Mouse (Mus musculus) heart, embryonic 12.5 days (tissue): ENCODE results near the gene Gm6367. TPM values are rescaled to one million over a fixed set of nuclear protein-coding genes. Genes with fewer than 3 reads are reported as not detected.
"Not testable (repeated sequence)": the region's sequence is repeated elsewhere in the genome, so short reads cannot be mapped to it uniquely, and the experiment has no call there.

Source experiments
- ATAC-seq: fragments of 200-750 bp; cut with Nextera tagmentation; 2 replicates; pipeline ENCODE4 v1.8.0; 2017; ENCODE audit warnings: moderate TSS enrichment, moderate library complexity; ENCODE audit not compliant: insufficient number of reproducible peaks, low FRiP score
- H3K27ac ChIP-seq: fragments of 300-500 bp; sonication (generic); 2 replicates; pipeline ENCODE4 v1.5.1; 2016; ENCODE audit warnings: mild to moderate bottlenecking, moderate library complexity; ENCODE audit not compliant: poor library complexity, severe bottlenecking
- H3K27me3 ChIP-seq: fragments of 300-500 bp; sonication (generic); replicated peaks from 2 replicates; pipeline ENCODE4 v1.6.1; 2016; ENCODE audit warnings: mild to moderate bottlenecking, moderate library complexity
- H3K36me3 ChIP-seq: fragments of 300-500 bp; sonication (generic); 2 replicates; pipeline ENCODE4 v1.6.1; 2016; ENCODE audit warnings: mild to moderate bottlenecking, moderate library complexity
- H3K4me1 ChIP-seq: fragments of 300-500 bp; sonication (generic); replicated peaks from 2 replicates; pipeline ENCODE4 v1.6.1; 2016; ENCODE audit warnings: mild to moderate bottlenecking
- H3K4me2 ChIP-seq: fragments of 300-500 bp; sonication (generic); 2 replicates; pipeline ENCODE4 v1.6.1; 2016; ENCODE audit warnings: mild to moderate bottlenecking, moderate library complexity
- H3K4me3 ChIP-seq: fragments of 300-500 bp; sonication (generic); 2 replicates; pipeline ENCODE4 v1.5.1; 2016; ENCODE audit warnings: mild to moderate bottlenecking
- H3K9ac ChIP-seq: fragments of 300-500 bp; sonication (generic); 2 replicates; pipeline ENCODE4 v1.6.1; 2016; ENCODE audit warnings: mild to moderate bottlenecking, moderate library complexity
- H3K9me3 ChIP-seq: fragments of 300-500 bp; sonication (generic); replicated peaks from 2 replicates; pipeline ENCODE4 v1.6.1; 2016; ENCODE audit warnings: mild to moderate bottlenecking, moderate library complexity
- WGBS: fragments of 180-500 bp; shearing (Covaris S2); methylation state at CpG from one replicate; pipeline ENCODE4 v1.1.7; 2016; 5-methylcytosine and 5-hydroxymethylcytosine counted together
- polyA plus RNA-seq: library from polyadenylated mRNA; unstranded; fragments of >200 nt; fragmentation: Nextera tagmentation; extraction: Ambion mirVana; gene quantifications from 2 replicates; pipeline ENCODE4 v1.2.1, GENCODE M21; 2016

Gm6367 gene
- polyA plus RNA-seq: not detected in 2 replicates

GRCm38 (mm10) chr5:94988326-94988725 lies at the start of gene Gm6367:
Gene Gm6367, plus strand, starts transcription at chr5:94988626.
- no CpG with 5 or more reads among the region's 2 CpGs for WGBS
- H3K36me3 ChIP-seq, H3K4me1 ChIP-seq, H3K4me3 ChIP-seq, H3K9ac ChIP-seq, H3K27me3 ChIP-seq, H3K9me3 ChIP-seq, H3K4me2 ChIP-seq, ATAC-seq, H3K27ac ChIP-seq: not testable (repeated sequence)

Other genes with a start within 250 kb of the Gm6367 start
- gene Gm3183, start 123.2 kb upstream of the Gm6367 start, polyA plus RNA-seq: not detected in 2 replicates
- gene Gm7942, start 118.3 kb downstream of the Gm6367 start, polyA plus RNA-seq: not detected in 2 replicates
- not detected in 2 replicates for gene Gm16513, start 194.0 kb downstream of the Gm6367 start, polyA plus RNA-seq